Mouse (Mus musculus) right cerebral cortex, adult 18-20 months (tissue): ENCODE measurements around the gene Atxn7l3.
A peak's percentile ranks its signal among the peaks of the same experiment; 100 is the strongest.

ENCODE experiments used
- DNase-seq: peaks from one replicate; pipeline ENCODE4 v3.0.0; 2022; ENCODE audit warnings: mixed read lengths

Gene Atxn7l3

GRCm38 (mm10) chr11:102318576-102319409 lies 22.4 kb upstream of the Atxn7l3 start:
- peak; percentile 46 for DNase-seq

DNA sequence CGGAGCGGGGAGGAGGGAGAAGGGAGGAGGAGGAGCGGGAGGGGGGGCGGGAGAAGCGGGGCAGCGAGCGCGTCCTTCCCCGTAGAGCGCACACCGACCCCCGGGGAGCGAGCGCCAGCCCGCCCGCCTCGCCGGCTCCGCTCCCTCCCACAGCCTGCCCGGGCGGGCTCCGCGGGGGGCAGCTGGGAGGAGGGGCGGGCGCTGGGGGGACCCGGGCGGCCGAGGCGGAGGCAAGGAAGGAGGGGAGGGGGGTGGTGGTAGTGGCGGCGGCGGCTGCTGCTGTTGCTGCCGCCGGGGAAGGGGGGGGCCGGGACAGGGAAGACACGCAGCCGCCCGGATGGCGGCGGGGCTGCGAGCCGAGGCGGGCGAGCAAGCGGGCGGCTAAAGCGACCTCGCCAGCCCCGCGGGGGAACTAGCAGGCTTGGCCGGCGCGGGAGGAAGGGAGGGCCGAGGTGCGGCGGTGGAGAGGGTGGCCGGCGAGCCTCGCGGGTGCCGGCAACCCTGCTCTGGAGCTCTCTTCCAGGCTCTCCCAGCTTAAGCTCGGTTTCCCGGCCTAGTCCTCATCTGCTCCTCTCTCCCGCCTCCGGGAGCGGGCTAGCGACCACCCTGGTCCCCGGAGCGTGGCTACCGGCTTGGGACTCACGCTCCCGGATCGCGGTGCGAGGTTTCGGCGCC lies 21.6 kb upstream of the Atxn7l3 start:
- DNase-seq: peak; percentile 68

DNA sequence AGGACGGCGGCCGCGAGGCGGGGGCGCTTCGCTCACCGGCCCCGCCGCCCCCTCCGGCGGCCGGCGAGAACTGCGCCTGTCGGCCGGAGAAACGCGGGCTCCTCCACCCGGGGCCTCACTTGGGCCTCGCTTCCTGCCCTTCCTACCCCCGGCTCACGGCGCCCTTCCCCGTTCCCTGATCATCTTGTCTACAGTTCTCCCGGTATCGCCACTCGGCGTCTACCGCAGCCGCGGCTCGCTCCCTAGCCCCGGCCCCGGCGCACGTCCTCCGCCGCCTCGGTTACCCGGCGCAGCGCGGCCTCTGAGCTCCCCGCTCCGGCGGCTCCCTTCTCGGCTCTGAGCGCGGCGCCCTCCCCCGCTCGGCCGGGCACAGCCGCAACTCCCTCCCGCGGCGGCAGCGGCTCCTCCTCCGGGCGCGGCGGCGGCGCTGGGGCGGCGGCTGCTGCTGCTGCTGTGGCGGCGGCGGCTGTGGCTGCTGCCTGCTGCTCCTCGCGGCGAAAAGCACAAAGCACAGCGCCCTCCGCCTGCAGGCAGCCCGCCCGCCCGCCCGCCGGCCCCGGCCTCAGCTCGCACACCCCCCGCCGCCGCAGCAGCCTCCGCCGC lies 21.0 kb upstream of the Atxn7l3 start:
- peak; percentile 67 for DNase-seq

GRCm38 (mm10) chr11:102316572-102317297 lies 20.3 kb upstream of the Atxn7l3 start:
- peak; percentile 89 for DNase-seq

GRCm38 (mm10) chr11:102315690-102316571 lies 19.5 kb upstream of the Atxn7l3 start:
- peak; percentile 25 for DNase-seq

- DNase-seq: no peak
Measured at GRCm38 (mm10) chr11:102314321-102314720, 17.9 kb upstream of the Atxn7l3 start.

DNA sequence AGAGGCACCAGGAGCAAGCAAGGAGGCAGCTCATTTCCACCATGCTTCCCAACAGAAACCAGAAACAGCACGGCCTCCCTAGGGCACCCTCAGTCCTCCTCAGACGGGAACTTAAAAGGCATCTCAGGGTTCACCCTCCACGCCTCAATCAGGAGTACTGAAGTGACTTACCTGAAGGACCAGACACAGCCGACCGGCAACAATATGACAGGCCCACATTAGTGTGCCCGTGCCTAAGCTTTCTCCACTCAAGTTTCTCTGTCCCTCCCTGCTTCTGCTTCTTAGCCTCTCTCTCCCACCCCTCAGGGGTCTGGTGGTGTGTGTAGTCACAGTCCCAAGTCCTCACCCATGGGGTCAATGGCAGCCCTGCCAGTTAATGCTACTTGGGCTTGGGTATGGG lies 16.2 kb upstream of the Atxn7l3 start:
- DNase-seq: no peak

DNA sequence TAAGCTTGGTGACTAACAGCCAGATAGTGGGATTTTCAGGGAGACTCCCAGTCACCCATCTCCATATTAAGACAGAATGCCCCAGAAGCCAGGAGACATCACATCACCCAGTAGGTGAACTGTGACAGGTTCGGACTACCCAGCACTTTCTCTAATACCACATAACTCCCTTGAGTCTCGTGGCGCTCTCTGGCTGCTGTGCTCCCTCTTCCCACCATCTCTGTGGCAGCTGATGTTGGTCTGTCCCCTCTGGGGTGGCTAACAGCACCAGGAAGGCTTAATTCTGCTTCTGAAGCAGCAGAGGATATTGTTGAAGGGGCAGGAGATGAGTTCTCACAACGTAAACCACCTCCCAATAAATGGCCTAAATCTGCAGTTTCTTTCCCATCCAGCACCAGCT lies 15.5 kb upstream of the Atxn7l3 start:
- no peak for DNase-seq

DNA sequence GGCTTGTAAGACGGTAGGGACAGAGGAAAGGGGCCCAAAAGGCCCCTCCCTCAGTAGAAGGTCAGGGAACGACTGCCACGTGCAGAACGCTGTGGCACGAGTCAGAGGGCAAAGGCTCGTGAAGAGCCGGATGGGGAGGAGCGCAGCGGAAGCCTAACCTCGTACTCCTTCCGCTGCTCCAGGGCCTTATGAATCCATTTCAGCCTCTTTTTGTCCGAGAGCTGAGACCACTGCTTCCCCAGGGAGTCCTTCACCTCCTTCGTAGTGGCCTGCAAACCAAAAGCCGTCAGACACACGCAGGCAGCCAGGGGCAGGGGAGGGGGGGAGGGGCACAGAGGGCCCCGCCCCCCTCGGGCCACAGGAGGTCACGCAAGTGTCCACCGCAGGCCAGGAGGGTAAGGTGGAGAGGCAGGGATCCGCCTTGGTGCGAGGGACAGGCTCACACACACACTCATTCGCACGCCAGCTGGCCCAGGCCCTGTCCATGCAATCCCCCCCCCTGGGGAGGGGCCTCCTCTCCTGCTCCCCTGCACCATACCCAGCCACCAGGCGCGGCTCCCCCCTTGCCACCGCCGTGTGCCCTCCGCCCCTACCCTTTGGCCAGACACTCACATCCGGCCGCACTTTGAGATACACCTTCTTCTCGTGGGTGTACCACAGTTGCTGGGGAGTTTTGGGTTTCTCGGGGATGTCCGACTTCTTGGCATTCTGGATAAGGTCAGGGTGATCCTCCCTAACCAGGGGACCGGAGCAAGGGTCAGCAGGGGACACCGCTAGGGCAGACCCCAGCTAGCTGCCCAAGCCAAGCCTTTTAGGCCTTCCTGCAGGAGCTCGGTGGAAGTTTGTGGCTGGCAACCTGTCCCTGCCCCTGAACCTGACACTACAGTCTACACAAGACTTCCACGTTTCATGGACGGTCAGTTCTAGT lies 14.6 kb upstream of the Atxn7l3 start:
- no peak for DNase-seq

DNA sequence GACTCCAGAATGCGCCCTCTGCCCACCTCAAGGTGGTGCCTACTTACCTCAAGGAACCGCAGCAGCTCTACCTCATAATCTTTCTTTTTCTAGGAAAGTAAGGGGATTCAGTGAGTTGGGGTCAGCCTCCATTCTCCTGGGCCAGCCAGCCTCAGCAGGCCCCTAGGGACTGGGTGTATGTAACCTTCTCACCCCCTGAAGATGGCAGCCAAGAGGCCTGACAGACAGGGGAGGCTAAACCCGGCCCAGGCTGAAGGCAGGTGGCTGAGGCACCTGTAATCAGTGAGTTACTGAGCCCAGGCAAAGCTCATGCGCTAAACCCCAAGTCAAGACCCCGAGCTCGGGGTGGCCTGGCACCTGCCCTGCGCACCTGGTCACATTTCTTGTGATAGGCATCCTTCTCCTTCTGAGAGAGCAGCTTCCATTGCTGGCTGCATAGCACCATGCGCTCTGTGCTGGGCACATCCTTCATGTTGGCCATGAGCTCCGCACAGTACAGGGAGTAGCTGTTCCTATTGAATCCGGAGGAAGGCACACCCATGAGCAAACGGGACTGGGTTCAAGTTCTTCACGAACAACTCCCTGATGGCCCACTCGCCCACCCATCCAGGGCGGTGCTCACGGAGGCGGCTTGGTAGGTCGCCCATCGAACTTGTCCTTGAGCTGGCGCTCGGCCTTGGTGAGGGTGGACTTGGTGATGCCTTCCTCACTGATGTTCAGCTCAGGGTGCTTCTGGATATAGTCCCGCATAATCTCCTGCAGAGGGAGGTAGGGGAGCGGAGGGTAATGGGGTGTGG lies 13.6 kb upstream of the Atxn7l3 start:
- no peak for DNase-seq

DNA sequence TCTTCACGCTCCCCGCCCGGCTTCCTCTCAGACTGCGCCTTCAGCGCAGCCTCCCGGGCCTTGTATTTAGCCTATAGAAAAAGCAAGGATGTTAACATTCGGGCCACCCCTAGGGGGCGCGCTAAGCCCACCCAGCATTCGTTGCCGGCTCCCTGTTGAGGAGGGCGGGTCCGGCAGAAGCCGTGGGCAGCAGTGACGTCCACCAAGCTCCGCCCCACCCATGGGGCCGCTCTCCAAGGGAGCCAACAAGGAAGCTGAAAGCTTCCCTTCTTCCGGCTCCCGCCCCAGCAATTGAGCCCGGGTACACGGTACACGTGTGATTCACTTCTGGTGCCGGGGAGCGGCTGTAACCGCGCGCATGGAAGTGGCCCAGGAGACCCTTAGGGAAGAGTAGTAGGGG lies 12.5 kb upstream of the Atxn7l3 start:
- DNase-seq: peak; percentile 97

GRCm38 (mm10) chr11:102308104-102308503 lies 11.7 kb upstream of the Atxn7l3 start:
- DNase-seq: no peak

DNA sequence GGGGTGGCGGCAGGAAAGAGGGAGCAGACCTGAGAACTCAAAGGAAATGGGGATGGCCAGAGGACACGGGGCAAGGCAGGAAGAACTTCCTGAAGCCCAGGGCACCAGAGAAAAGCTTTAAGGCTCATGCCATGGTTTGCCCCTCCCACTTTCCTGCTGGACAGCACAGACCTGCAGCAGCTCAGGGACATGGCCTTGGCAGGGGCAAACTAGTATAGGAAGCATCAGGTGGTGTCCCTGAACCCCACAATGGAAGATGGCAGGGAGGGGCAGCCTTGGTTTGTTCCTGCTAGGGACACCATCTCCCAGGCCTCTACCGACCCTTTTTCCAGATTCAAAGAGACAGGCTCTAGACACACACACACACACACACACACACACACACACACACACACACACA lies 8.9 kb upstream of the Atxn7l3 start:
- DNase-seq: no peak

- no peak for DNase-seq
Measured at GRCm38 (mm10) chr11:102304141-102304540, 7.7 kb upstream of the Atxn7l3 start.

GRCm38 (mm10) chr11:102299839-102300238 lies 3.4 kb upstream of the Atxn7l3 start:
- no peak for DNase-seq

DNA sequence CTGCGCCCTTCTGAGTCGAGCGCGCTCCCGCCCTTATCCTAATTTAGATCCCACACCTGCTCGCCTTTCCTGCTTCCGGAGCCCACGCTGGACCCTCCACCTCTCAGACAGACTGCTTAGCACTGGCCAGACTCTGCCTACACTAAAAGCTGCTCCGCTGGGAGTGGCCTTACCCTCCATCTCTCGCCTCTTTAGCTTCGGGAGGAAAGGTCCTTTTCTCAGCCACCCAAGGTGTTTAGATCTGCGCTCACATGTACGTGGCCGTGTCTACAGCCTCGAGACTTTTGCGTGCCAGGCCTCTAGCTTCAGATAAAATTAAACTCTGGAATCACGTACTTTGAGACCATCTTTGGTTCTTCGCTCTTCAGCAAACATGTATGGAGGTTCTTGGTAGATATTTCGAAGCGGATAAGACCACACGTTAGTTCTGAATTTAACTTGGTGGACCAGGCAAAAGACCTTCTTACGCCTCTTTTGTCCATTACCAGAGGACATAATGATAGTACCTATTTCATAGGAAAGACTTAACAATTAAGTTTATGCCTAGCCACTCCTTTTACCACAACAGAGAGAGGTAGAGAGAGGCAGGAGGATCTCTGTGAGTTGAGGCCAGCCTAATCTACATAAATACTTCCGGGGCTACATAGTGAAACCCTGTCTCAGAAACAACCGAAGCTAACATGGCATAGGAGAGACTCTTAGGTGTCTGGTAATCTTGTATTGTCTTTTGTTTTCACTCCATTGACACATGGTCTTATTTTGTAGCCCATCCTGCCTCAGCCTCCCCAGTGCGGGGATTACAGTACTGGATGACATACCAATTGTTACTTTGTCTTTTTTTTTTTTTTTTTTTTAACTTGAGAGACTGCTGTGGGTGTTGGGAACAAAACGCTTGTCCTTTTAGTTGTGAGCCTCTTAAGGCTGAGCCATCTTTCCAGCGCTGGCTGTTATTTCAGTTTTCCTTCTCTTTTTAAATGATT lies 1.4 kb upstream of the Atxn7l3 start:
- DNase-seq: peak; percentile 46

- DNase-seq: no peak
Measured at GRCm38 (mm10) chr11:102295598-102296471, 596 bp downstream of the Atxn7l3 start.
